Comparison of ENCODE assay signal across 20 mouse cellular contexts in the genomic region with DNA sequence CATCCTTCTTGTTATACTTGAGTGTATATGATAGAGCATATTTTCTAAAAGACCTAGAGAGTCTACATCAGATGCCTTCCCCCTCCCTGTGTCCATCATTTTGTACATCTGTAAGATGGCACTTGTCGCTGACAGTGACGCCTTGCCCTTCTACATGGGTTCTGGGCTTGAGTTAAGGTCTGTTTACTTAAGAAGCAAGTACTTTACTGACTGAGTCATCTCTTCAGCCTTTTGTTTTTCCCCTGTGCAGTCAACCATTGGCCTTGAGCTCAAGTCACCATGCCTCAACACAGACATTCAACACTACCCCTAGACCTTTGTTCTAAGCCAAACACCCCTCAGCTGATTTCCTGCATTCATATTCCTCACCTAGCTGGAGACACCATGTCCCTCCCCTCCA.
DNase-seq lines count a peak whose midpoint lies in the region; ATAC-seq and TF ChIP-seq lines count a peak whose summit lies in the region.
"Had no signal": no experiment of that assay in that cellular context is flagged by ENCODE, and none has a peak within 500 bp of the region (broad histone marks: within the 10 kb centered on the region; RNA-seq: fewer than 3 reads in every experiment).

No protein-coding gene starts in this region.

- no peaks in the 10 kb centered on the region for H3K36me3 ChIP-seq in heart, embryonic 10.5 days
- no peaks in the 10 kb centered on the region for H3K36me3 ChIP-seq in midbrain, embryonic 11.5 days (ENCODE audit: control insufficient read depth, insufficient read depth, low read length)
- no peaks in the 10 kb centered on the region for H3K36me3 ChIP-seq in midbrain, embryonic 16.5 days (ENCODE audit: control insufficient read depth, insufficient read depth, low read length)
- H3K36me3 ChIP-seq: G1E had no signal

- H3K27me3 ChIP-seq in heart, embryonic 10.5 days (ENCODE audit: insufficient read depth, poor library complexity, severe bottlenecking) = no peaks in the 10 kb centered on the region
- no peaks in the 10 kb centered on the region for H3K27me3 ChIP-seq in midbrain, embryonic 11.5 days (ENCODE audit: control insufficient read depth, insufficient read depth, low read length)
- H3K27me3 ChIP-seq in midbrain, embryonic 16.5 days (ENCODE audit: control insufficient read depth, insufficient read depth, low read depth, low read length) = no peaks in the 10 kb centered on the region
- no peaks in the 10 kb centered on the region for H3K27me3 ChIP-seq in Patski
- H3K27me3 ChIP-seq: CH12.LX had no signal

- H3K9ac ChIP-seq in midbrain, embryonic 11.5 days (ENCODE audit: low read length) = no peak overlapping the region
- no peak overlapping the region for H3K9ac ChIP-seq in midbrain, embryonic 16.5 days (ENCODE audit: low read depth, low read length)

- CTCF ChIA-PET in Patski (lab: Charles Lee) = no interaction called here

- no peak for TF ChIP-seq CTCF in Patski (IDR thresholded peaks at IDR 0.05)

- 88% methylated on average over 2 of the region's 2 CpGs for WGBS in heart, embryonic 10.5 days
- 93% methylated on average over 2 of the region's 2 CpGs for WGBS in midbrain, embryonic 11.5 days
- 98% methylated on average over 2 of the region's 2 CpGs for WGBS in midbrain, embryonic 16.5 days

- no peak for ATAC-seq in midbrain, embryonic 11.5 days (ENCODE audit: low FRiP score)
- no peak for ATAC-seq in midbrain, embryonic 16.5 days
- peak; percentile 58 for ATAC-seq in Patski
- ATAC-seq: activated CD4-positive, CD25-positive, alpha-beta regulatory T cell, adult 4 months; CD4-positive, CD25-positive, alpha-beta regulatory T cell, adult 4 months had no signal

- H3K4me1 ChIP-seq in heart, embryonic 10.5 days = peaks cover 9% of the 10 kb centered on the region
- no peaks in the 10 kb centered on the region for H3K4me1 ChIP-seq in midbrain, embryonic 11.5 days (ENCODE audit: control insufficient read depth, insufficient read depth, low read length)
- H3K4me1 ChIP-seq in midbrain, embryonic 16.5 days (ENCODE audit: control insufficient read depth, insufficient read depth, low read length) = no peaks in the 10 kb centered on the region

- no peak overlapping the region for H3K4me3 ChIP-seq in heart, embryonic 10.5 days
- H3K4me3 ChIP-seq in midbrain, embryonic 11.5 days (ENCODE audit: low read depth, low read length) = no peak overlapping the region
- H3K4me3 ChIP-seq in midbrain, embryonic 16.5 days (ENCODE audit: low read depth, low read length) = no peak overlapping the region

- in situ Hi-C loops in Patski (cut with MboI; ENCODE audit: low pct_unique_long_range_greater_than_20kb) = no loop called here

- no peaks in the 10 kb centered on the region for H3K9me3 ChIP-seq in heart, embryonic 10.5 days
- no peaks in the 10 kb centered on the region for H3K9me3 ChIP-seq in midbrain, embryonic 11.5 days (ENCODE audit: control insufficient read depth, low read length)
- H3K9me3 ChIP-seq in midbrain, embryonic 16.5 days (replicated peaks; ENCODE audit: control insufficient read depth, low read length, poor library complexity, severe bottlenecking) = no peaks in the 10 kb centered on the region
- H3K9me3 ChIP-seq: G1E had no signal

- DNase-seq in heart, adult 11 months = peak; percentile 30
- no peak for DNase-seq in heart, embryonic 10.5 days (ENCODE audit: low spot score)
- DNase-seq in midbrain, embryonic 11.5 days (ENCODE audit: low spot score, missing footprints) = peak; percentile 64
- DNase-seq in Patski (ENCODE audit: low read depth, low spot score) = no peak
- DNase-seq in thymus, postnatal 36 days = no peak
- DNase-seq: adrenal gland, adult 2 months; adrenal gland, adult 8-10 months; adrenal gland, postnatal 10 days; adrenal gland, postnatal 14 days; adrenal gland, postnatal 25 days; adrenal gland, postnatal 36 days; B cell, adult 2 months; cerebellum, adult 11 months; cerebellum, adult 11-12 months; cerebellum, adult 18-20 months had no signal

- H3K27ac ChIP-seq in heart, embryonic 10.5 days = no peak overlapping the region
- no peak overlapping the region for H3K27ac ChIP-seq in midbrain, embryonic 11.5 days (ENCODE audit: low read depth, low read length)
- no peak overlapping the region for H3K27ac ChIP-seq in midbrain, embryonic 16.5 days (ENCODE audit: low read length)

- POLR2A ChIA-PET in Patski (lab: Charles Lee) = no interaction called here

- H3K4me2 ChIP-seq in midbrain, embryonic 11.5 days = no peak overlapping the region
- no peak overlapping the region for H3K4me2 ChIP-seq in midbrain, embryonic 16.5 days (ENCODE audit: low read length)

Comparison
In these comparisons a context has a peak if more than half of its experiments do, and no peak if none do; other contexts are left out.
1. DNase-seq: peak in heart, adult 11 months (single experiment) and midbrain, embryonic 11.5 days (single experiment); none in heart, embryonic 10.5 days (single experiment), Patski (single experiment) and thymus, postnatal 36 days (0 of 2).